Mouse (Mus musculus) embryo, embryonic 11.5 days (tissue): ENCODE results near the gene Med20.

Source experiments
- DNase-seq: peaks from one replicate; pipeline ENCODE4 v3.0.0-alpha.2; 2012; ENCODE audit warnings: low read depth, low spot score

The Med20 gene

GRCm38 (mm10) chr17:47610849-47611660 is at the start of gene Med20, which contains the start of the genes Bysl and Gm20517:
Gene Med20 (plus strand): TSS chr17:47611582.
Gene Bysl (minus strand): TSS chr17:47611492.
Gene Gm20517 (plus strand): TSS chr17:47611589.
- peak; percentile 94 for DNase-seq

- no peak for DNase-seq
Observed at GRCm38 (mm10) chr17:47562875-47563274, 48.5 kb upstream of the Med20 start.

GRCm38 (mm10) chr17:47564612-47565011 is 46.8 kb upstream of the Med20 start:
- DNase-seq, result no peak

- no peak for DNase-seq
Observed at GRCm38 (mm10) chr17:47566133-47566532, 45.2 kb upstream of the Med20 start.

GRCm38 (mm10) chr17:47567271-47567670 is 44.1 kb upstream of the Med20 start:
- no peak for DNase-seq

- DNase-seq, result no peak
Observed at GRCm38 (mm10) chr17:47568389-47568788, 43.0 kb upstream of the Med20 start.

- DNase-seq, result no peak
Observed at GRCm38 (mm10) chr17:47568951-47569527, 42.3 kb upstream of the Med20 start.

GRCm38 (mm10) chr17:47571621-47572020 is 39.8 kb upstream of the Med20 start:
- no peak for DNase-seq

GRCm38 (mm10) chr17:47572436-47572835 is 38.9 kb upstream of the Med20 start:
- DNase-seq, result no peak

GRCm38 (mm10) chr17:47574028-47574427 is 37.4 kb upstream of the Med20 start:
- no peak for DNase-seq

GRCm38 (mm10) chr17:47574830-47575229 is 36.6 kb upstream of the Med20 start:
- no peak for DNase-seq

- DNase-seq, result no peak
Observed at GRCm38 (mm10) chr17:47578655-47579054, 32.7 kb upstream of the Med20 start.

- no peak for DNase-seq
Observed at GRCm38 (mm10) chr17:47580962-47581361, 30.4 kb upstream of the Med20 start.

GRCm38 (mm10) chr17:47588517-47588916 is 22.9 kb upstream of the Med20 start:
- no peak for DNase-seq

- no peak for DNase-seq
Observed at GRCm38 (mm10) chr17:47591073-47591472, 20.3 kb upstream of the Med20 start.

GRCm38 (mm10) chr17:47593215-47593853 is 18.0 kb upstream of the Med20 start:
- peak; percentile 95 for DNase-seq

GRCm38 (mm10) chr17:47593854-47594182 is 17.6 kb upstream of the Med20 start:
- DNase-seq, result no peak

GRCm38 (mm10) chr17:47594183-47594968 is 17.0 kb upstream of the Med20 start:
- no peak for DNase-seq

- DNase-seq, result no peak
Observed at GRCm38 (mm10) chr17:47594969-47595247, 16.5 kb upstream of the Med20 start.

GRCm38 (mm10) chr17:47595248-47596161 is 15.9 kb upstream of the Med20 start:
- DNase-seq, result peak; percentile 62
